Mouse (Mus musculus): ENCODE results near the gene Dnaic1. TPM values are rescaled to one million over a fixed set of nuclear protein-coding genes. Genes with fewer than 3 reads are reported as not detected.

Dnaic1 gene
- polyA plus RNA-seq (2014; fragmentation: Illumina TruSeq; extraction: RNeasy Lipid Tissue Mini Kit (QIAGEN cat#74804)), result 0.68 TPM

GRCm38 (mm10) chr4:41569411-41569885 is at the start of gene Dnaic1, which contains the start of gene Fam219a:
Gene Dnaic1, plus strand, starts transcription at chr4:41569775.
Gene Fam219a, minus strand, starts transcription at chr4:41569538.

GRCm38 (mm10) chr4:41639913-41640507 is 70.4 kb downstream of the Dnaic1 start, which contains the start of gene Enho:
Gene Enho, minus strand, starts transcription at chr4:41640324.

Other genes with a start within 250 kb of the Dnaic1 start
- gene Ubap1, start 220.8 kb upstream of the Dnaic1 start, polyA plus RNA-seq (2014; fragmentation: Illumina TruSeq; extraction: RNeasy Lipid Tissue Mini Kit (QIAGEN cat#74804)), result 50.9 TPM
- gene Kif24, start 104.9 kb upstream of the Dnaic1 start, polyA plus RNA-seq (2014; fragmentation: Illumina TruSeq; extraction: RNeasy Lipid Tissue Mini Kit (QIAGEN cat#74804)), result 4.3 TPM
- gene Nudt2, start 104.6 kb upstream of the Dnaic1 start, polyA plus RNA-seq (2014; fragmentation: Illumina TruSeq; extraction: RNeasy Lipid Tissue Mini Kit (QIAGEN cat#74804)), result 25.5 TPM
- 2.4 TPM for gene AI464131, start 66.7 kb upstream of the Dnaic1 start, polyA plus RNA-seq (2014; fragmentation: Illumina TruSeq; extraction: RNeasy Lipid Tissue Mini Kit (QIAGEN cat#74804))
- gene 1110017D15Rik, start 52.4 kb upstream of the Dnaic1 start, polyA plus RNA-seq (2014; fragmentation: Illumina TruSeq; extraction: RNeasy Lipid Tissue Mini Kit (QIAGEN cat#74804)), result 5.9 TPM
- gene Fam219a, start 237 bp upstream of the Dnaic1 start, polyA plus RNA-seq (2014; fragmentation: Illumina TruSeq; extraction: RNeasy Lipid Tissue Mini Kit (QIAGEN cat#74804)), result 1.6 TPM
- not detected for gene Enho, start 70.5 kb downstream of the Dnaic1 start, polyA plus RNA-seq (2014; fragmentation: Illumina TruSeq; extraction: RNeasy Lipid Tissue Mini Kit (QIAGEN cat#74804))
- gene Cntfr, start 127.3 kb downstream of the Dnaic1 start, polyA plus RNA-seq (2014; fragmentation: Illumina TruSeq; extraction: RNeasy Lipid Tissue Mini Kit (QIAGEN cat#74804)), result 0.71 TPM
- gene Il11ra1, start 130.2 kb downstream of the Dnaic1 start, polyA plus RNA-seq (2014; fragmentation: Illumina TruSeq; extraction: RNeasy Lipid Tissue Mini Kit (QIAGEN cat#74804)), result 15.1 TPM
- gene Rpp25l, start 143.8 kb downstream of the Dnaic1 start, polyA plus RNA-seq (2014; fragmentation: Illumina TruSeq; extraction: RNeasy Lipid Tissue Mini Kit (QIAGEN cat#74804)), result not detected
- 23.2 TPM for gene Dctn3, start 153.4 kb downstream of the Dnaic1 start, polyA plus RNA-seq (2014; fragmentation: Illumina TruSeq; extraction: RNeasy Lipid Tissue Mini Kit (QIAGEN cat#74804))
- gene Arid3c, start 161.4 kb downstream of the Dnaic1 start, polyA plus RNA-seq (2014; fragmentation: Illumina TruSeq; extraction: RNeasy Lipid Tissue Mini Kit (QIAGEN cat#74804)), result not detected
- 0.40 TPM for gene Galt, start 185.5 kb downstream of the Dnaic1 start, polyA plus RNA-seq (2014; fragmentation: Illumina TruSeq; extraction: RNeasy Lipid Tissue Mini Kit (QIAGEN cat#74804))
- 34.3 TPM for gene Sigmar1, start 186.4 kb downstream of the Dnaic1 start, polyA plus RNA-seq (2014; fragmentation: Illumina TruSeq; extraction: RNeasy Lipid Tissue Mini Kit (QIAGEN cat#74804))
- gene Ccl27a, start 204.5 kb downstream of the Dnaic1 start, polyA plus RNA-seq (2014; fragmentation: Illumina TruSeq; extraction: RNeasy Lipid Tissue Mini Kit (QIAGEN cat#74804)), result 3.4 TPM